Mouse (Mus musculus): ENCODE measurements at regions not wholly inside any gene's neighbourhood (a gene's known extent, or its start where the extent isn't known, plus 50 kb on each side); places are given as distances from the start of the nearest gene placed in this dataset.

DNA sequence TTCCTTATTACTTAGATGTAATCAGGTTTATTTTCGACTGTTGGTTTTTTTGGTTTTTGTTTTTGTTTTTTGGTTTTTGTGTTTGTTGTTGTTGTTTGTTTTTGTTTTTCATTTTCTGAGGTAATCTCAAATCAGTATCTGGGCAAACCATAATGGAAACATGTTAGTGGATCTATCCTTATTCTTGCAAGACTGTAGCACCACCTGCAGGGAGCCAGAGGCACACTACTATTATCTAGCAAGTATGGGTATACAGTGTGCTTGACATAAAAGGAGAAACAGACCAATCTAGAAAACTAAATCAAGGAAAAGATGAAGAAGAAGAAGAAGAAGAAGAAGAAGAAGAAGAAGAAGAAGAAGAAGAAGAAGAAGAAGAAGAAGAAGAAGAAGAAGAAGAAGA lies 552.4 kb downstream of the Rfpl4b start:
- DNase-seq = peak; percentile 3

DNA sequence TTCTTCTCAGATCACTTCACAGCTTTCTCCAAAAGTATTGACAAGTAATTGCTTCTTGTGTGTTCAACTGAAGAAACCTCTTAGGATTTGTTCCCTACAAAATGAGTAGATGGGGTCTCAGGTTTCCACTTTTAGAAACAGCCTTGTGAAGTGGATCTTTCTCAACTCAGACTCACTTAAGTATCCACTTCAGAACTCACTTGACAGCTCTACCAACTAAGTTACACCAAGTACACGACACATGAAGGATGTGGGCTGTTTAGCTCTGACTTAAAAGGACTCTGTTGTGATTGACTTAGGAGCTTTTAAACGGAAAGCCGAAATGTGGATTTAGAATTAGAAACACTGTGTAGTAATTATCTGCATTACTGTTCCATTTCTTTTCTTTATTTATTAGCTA lies 556.0 kb downstream of the Rfpl4b start:
- DNase-seq = no peak

DNA sequence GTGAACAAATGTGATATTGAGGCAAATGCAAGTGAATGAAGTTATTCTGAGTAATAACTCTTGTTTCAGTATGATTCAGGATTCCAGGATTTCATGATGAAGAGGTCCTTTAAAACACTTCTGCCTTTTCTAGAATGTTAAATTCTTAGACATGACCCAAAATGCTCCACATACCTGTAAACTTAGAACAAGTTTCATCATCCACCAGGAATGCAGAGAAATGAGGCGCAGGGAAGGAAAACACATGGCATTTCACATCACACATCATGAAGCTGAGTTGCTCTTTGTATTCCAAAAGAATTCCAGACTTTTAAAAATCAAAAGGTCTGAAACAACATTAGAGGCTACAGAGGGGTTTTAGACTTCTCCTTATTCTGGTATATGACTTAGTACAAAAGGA lies 574.8 kb downstream of the Rfpl4b start:
- DNase-seq = no peak

All from kidney, postnatal 14 days (tissue).